Mouse (Mus musculus) heart, embryonic 14.5 days (tissue): ENCODE data around the gene Slc18a3. TPM values are rescaled to one million over a fixed set of nuclear protein-coding genes. Genes with fewer than 3 reads are reported as not detected.

Experiments used
- polyA plus RNA-seq: library from polyadenylated mRNA; unstranded; fragments of >200 nt; fragmentation: Nextera tagmentation; extraction: Ambion mirVana; gene quantifications from 2 replicates; pipeline ENCODE4 v1.2.1, GENCODE M21; 2014

Gene Slc18a3
- polyA plus RNA-seq, 1 experiment from 2014 or later, result 0.82 TPM

Other genes with a start within 250 kb of the Slc18a3 start
- 12.5 and 13.1 TPM in 2 replicates for gene Ogdhl, start 142.8 kb downstream of the Slc18a3 start, polyA plus RNA-seq
- not detected in 2 replicates for gene 1700024G13Rik, start 76.5 kb downstream of the Slc18a3 start, polyA plus RNA-seq
- 0.08 TPM in 1 of 2 replicates, not detected in the other for gene Chat, start 1.1 kb upstream of the Slc18a3 start, polyA plus RNA-seq
- 7.9 and 9.0 TPM in 2 replicates for gene Ercc6, start 48.7 kb upstream of the Slc18a3 start, polyA plus RNA-seq
- 0.07 and 0.19 TPM in 2 replicates for gene Prrxl1, start 134.6 kb upstream of the Slc18a3 start, polyA plus RNA-seq
- gene 3425401B19Rik, start 220.4 kb upstream of the Slc18a3 start, polyA plus RNA-seq, result 8.3 and 9.1 TPM in 2 replicates